Mouse (Mus musculus): Measurements from ENCODE around the gene Smok2a.
"Not testable (repeated sequence)": the region's sequence is repeated elsewhere in the genome, so short reads cannot be mapped to it uniquely, and the experiment has no call there.

Smok2a gene

DNA sequence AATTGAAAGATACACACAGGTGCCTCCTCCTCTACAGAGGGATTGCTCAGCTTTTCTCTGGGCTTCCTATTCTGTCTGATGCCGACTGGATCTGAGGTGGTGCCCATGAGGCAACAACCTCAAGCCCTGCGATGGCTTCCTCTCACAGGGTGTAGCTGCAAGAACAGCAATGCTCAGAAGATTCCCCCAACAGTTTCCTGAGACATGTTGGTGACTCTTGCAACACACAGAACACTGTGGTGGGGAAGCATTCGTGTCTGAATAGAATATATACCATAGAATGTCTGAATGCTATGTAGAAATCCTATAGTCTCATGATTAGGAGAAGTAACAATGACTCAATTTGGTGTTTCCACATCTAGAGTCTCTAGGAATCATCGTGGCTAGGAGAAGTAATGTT is 6.8 kb upstream of the Smok2a start:
- DNase-seq (ENCODE audit: low spot score in 2 of 2) = no peak

DNA sequence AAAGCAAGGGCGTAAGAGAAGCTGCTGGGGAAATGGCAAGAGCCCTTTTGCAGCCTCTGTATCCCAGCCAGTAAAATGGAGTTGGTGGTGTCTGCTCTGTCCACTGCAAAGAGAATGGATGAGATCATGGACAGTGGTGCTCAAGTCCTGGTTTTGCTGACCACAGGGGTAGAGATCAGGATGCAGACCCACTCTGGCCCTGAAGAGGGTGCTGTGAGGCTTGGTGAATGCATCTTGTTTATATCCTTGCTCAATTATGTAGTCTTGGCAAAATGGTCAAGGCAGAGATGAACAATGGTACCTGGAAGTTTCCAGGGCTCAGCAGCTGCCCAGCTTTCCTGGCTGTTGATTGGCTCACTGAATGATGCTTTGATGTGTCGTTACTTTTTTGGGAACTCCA is 5.4 kb upstream of the Smok2a start:
- DNase-seq (ENCODE audit: low spot score in 2 of 2) = no peak

DNA sequence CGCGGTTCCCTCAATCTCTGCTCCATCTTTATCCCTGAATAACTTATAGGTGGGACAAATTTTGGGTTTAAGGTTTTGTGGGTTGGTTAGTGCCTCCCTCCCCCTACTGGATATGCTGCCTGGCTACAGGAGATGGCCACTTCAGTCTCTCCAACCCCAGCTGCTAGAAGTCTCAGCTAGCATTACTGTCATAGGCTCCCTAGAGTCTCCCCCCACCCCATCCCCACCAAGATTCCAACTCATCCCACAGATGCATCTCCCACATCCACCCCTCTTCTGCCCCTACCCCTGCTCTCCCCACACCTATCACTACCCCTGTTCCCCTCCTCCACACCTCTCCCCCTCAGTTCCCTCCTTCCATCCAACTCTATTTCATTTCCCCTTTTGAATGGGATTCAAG is 933 bp downstream of the Smok2a start:
- not testable (repeated sequence) for DNase-seq (ENCODE audit: low spot score in 2 of 2)

DNA sequence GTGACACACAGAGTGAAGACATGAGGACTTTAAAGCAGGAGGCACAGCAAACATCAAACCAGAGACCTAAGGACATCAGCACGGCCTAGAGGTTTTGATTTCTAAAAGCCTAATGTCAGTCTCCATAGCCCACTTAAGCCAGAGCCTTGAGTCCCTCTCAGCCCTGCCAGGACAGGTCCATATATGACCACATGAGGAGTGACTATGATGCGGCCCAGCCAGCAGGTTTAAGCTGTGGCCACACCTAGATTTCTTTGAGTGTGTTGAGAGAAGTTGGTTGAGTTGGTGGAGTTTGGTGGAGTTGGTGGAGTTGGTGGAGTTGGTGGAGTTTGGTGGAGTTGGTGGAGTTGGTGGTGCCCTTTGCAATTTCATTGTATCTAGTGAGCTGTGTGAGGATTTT is 9.0 kb downstream of the Smok2a start, which contains the start of gene Smok2b:
Gene Smok2b (plus strand): TSS at position 301 of the 400 bp plus-strand sequence.
- DNase-seq (ENCODE audit: low spot score in 2 of 2) = not testable (repeated sequence)

DNA sequence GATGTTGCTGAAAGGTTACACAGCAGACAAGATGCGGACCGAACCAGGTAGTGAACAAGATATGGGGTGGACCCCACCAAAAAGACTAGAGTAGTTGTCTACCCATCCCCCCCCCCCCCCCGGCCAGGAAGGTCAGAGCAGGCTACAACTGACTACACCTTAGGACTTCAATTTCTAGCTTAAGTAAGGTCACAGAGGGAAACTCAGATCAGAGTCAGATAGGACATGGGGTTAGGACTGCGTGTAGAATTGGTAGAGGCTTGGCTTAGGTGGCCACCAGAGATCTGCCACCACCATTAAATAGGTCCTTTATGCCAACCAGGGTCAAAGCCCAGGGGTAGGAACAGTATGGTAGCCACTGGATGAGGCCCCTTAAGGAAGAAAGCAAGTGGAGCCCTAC is 18.5 kb downstream of the Smok2a start:
- not testable (repeated sequence) for DNase-seq (ENCODE audit: low spot score in 2 of 2)

DNA sequence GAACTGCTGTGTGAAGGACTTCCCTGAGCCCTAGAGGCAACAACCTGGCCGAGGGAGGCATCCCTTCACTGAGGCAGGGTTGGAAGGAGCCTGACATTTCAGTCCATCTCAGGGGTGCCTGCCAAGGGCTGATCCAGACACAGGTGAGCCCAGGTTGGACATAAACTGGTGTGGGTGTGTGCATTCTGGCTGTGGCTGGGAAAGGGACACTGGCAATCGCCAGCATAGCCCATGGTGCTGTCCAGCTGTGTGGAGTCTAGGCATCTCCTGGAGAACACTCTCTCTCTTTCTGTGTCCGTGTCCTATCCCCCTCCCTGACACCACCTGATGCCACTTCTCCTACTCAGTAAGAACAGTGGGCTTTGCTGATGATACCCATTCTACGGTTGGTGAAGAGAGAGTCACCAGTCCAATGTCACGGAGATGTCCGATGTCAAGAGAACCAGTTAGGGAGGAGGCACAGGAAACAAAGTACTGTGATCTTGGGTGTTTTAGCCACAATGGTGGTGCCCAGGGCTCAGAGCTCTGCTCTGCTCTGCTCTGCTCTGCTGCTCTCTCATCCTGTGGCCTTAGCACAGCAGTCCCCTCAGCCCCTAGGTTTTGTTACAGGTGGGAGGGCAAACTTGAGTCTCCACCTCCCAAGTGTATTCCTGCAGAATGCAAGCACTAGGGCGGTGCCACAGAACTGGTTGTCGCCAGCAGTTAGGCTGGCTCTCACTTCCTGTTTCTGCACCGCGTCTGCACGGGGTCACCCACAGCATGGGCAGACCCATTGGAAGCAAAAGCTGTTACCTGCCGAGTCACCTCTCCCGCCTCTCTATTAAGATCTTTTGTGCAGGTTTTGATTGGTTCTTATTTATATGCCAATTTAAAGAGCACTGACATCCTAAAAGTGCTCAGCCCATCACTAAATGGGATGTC is 20.1 kb downstream of the Smok2a start:
- not testable (repeated sequence) for DNase-seq (ENCODE audit: low spot score in 2 of 2)

DNA sequence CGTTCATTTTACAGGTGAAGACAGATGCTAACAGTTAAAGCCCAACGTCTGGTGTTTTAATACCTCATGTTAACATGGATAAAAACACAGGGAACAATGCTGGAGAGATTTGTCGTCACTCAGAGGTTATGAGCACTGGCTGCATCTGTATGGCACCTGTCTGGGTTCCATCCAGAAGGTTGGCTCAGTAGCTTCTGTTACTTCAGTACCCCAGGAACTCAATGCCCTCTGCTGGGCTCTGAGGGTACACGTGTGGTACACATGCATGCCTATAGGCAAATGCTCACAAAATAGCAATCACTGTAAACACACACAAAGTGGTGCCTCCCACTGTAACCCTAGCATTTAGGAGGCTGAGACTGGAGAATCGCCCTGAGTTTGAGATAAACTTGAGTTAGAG is 33.8 kb downstream of the Smok2a start:
- DNase-seq (ENCODE audit: low spot score in 2 of 2) = not testable (repeated sequence)
